Mouse (Mus musculus): ENCODE measurements at regions not wholly inside any gene's neighbourhood (a gene's known extent, or its start where the extent isn't known, plus 50 kb on each side); places are given as distances from the start of the nearest gene placed in this dataset.

DNA sequence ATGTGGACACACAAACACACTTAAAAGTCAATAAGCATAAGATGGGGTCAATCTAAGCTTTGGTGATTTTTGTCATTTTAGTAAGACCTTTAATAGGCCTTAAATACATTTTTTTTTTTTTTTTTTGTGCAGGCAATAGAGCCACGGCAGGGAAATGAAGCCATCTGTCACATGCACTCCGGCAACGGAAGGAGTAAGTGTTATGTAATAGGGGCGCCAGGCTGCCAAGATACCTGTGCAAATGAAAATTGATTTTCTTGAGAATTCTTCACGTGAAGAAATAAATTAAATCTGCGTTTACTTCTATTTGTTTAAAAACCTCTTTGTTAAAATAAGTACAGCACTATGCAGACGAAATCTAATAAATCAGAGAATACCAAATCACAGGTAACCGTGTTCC lies 54.6 kb upstream of the Card11 start:
- no peak for DNase-seq (ENCODE audit: extremely low spot score, low read depth, low spot score)

DNA sequence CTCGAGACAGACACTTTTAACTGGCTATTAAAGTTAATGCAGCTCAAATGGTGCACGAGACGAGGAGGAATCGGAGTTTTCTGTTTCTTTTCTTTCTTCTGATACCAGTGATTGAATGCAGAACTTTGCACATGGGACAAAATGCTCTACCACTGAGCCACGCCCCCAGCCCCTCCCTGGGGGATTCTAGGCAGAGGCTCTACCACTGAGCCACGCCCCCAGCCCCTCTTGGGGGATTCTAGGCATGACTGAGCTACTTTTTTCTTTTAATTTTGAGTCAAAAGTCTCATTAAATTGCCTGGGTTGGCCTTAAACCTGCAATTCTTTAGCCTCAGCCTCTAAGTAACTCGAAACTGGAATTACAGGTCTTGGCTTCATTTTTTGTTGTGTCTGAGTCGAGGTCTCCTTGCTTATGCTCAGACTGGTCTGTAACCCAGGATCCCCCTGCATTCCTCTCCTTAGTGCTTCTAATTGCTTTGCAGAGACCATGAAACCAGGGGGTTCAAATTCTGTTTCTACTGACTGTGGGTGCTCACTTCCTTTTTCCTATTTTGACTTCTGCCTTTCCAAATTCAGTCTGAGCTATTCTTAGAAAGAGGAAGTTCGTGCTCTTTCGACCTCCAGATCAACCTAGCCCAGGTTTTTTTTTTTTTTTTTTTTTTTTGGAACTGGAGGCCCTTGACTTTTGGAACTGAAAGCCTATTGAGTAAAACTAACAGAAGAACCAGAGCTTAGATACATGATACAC lies 55.4 kb upstream of the Card11 start:
- DNase-seq (ENCODE audit: extremely low spot score, low read depth, low spot score) = no peak

GRCm38 (mm10) chr5:141058141-141058540 lies 57.8 kb upstream of the Card11 start:
- DNase-seq (ENCODE audit: extremely low spot score, low read depth, low spot score) = no peak

GRCm38 (mm10) chr5:141058863-141059262 lies 58.5 kb upstream of the Card11 start:
- no peak for DNase-seq (ENCODE audit: extremely low spot score, low read depth, low spot score)

- no peak for DNase-seq (ENCODE audit: extremely low spot score, low read depth, low spot score)
Observed at GRCm38 (mm10) chr5:141062144-141062543, 61.8 kb upstream of the Card11 start.

GRCm38 (mm10) chr5:141067561-141067960 lies 67.2 kb upstream of the Card11 start:
- no peak for DNase-seq (ENCODE audit: extremely low spot score, low read depth, low spot score)

DNA sequence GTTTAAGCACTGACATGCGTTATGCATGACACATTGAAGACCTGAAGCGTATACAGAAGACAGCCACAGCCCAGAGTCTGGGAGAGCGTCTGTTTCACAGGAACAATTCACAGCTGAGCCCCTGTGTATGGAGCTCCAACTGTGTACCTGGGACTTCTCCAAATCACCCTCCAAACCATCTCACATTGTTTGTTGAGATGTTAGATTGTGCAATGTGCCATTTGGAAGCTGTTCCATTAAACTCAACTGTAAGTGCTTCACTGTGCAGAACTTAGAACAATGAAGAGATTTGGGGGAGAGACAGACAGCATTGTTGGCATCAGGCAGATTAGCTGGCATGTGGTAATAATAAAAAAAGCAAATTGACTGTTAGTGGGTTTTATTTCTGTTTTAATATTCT lies 74.1 kb upstream of the Card11 start:
- DNase-seq (ENCODE audit: extremely low spot score, low read depth, low spot score) = no peak

DNA sequence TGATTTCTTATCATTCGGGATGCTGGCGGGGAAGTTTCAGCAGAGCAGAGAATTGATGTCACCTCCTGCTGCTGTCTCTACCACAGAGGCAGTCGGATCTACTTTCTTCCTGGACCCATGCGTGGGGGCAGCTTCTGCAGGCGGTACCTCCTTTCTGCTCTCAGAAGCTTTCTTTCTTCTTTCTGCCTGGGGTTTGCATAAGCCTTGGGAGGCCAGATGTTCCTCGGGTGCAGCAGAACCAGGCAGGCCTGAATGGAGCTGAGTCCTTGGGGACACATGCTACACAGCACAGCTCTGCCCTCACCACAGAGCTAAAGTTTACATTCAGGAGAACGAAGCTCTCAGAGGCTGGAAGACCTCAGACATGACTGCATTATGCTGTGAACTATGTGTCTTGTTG lies 75.8 kb upstream of the Card11 start:
- DNase-seq (ENCODE audit: extremely low spot score, low read depth, low spot score) = no peak

DNA sequence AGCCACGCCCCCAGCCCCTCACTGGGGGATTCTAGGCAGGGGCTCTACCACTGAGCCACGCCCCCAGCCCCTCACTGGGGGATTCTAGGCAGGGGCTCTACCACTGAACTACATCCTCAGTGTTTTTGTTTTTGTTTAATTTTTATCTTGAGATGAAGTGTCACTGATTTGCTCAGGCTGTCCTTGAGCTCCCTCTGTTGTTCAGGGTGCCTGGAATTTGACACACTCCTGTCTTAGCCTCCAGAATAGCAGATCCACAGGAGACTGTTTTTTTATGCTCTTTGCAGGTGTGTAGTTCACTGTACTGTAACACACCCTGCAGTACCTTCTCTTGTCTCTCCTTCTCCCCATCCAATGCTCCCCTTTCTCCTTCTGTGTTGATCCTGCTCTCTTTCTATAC lies 76.6 kb upstream of the Card11 start:
- DNase-seq (ENCODE audit: extremely low spot score, low read depth, low spot score) = no peak

GRCm38 (mm10) chr5:141080896-141081295 lies 80.5 kb upstream of the Card11 start:
- no peak for DNase-seq (ENCODE audit: extremely low spot score, low read depth, low spot score)

- no peak for DNase-seq (ENCODE audit: extremely low spot score, low read depth, low spot score)
Observed at GRCm38 (mm10) chr5:141084056-141084730, 83.8 kb upstream of the Card11 start.

GRCm38 (mm10) chr5:141084746-141085145 lies 84.4 kb upstream of the Card11 start:
- no peak for DNase-seq (ENCODE audit: extremely low spot score, low read depth, low spot score)

DNA sequence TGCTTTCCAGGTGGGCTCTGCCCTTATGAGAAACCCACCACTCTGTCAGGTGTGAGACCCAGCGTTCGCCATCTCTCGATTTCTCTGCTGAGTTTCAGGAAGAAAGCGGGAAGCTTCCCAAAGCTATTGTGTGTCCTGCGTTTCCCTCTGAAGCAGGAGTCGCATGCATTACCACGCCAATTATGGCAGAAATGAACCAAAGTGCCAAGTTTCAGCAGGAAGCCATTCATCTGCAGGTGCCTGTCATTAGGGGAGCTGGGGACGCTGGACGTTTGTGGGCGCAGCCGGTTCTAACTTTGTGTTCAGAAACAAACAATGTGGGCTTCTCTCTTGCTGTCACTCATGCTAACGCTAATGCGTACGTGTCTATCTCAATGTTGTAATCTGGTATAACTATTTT lies 91.3 kb upstream of the Card11 start:
- no peak for DNase-seq (ENCODE audit: extremely low spot score, low read depth, low spot score)

GRCm38 (mm10) chr5:141093641-141094040 lies 93.3 kb upstream of the Card11 start:
- no peak for DNase-seq (ENCODE audit: extremely low spot score, low read depth, low spot score)

DNA sequence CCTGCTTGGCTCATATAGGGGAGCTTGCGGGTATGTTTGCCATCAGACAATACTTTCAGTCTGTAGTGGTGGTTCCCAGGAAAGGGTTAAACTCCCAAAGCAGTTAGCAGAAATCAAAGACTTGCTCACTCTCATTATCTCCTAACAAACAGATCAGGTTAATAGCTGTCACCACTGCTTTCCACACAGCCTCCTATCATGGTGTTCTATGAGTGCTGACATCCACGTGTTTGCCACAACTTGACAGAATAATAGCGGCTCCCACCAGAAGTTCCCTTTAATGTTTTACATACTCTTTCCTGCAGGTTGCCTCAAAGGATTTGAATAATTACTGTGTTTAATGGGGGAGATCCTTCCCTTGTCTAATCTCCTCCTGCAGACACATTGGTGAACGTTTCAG lies 97.5 kb upstream of the Card11 start:
- DNase-seq (ENCODE audit: extremely low spot score, low read depth, low spot score) = no peak

- no peak for DNase-seq (ENCODE audit: extremely low spot score, low read depth, low spot score)
Observed at GRCm38 (mm10) chr5:141111666-141112065, 111.3 kb upstream of the Card11 start.

DNA sequence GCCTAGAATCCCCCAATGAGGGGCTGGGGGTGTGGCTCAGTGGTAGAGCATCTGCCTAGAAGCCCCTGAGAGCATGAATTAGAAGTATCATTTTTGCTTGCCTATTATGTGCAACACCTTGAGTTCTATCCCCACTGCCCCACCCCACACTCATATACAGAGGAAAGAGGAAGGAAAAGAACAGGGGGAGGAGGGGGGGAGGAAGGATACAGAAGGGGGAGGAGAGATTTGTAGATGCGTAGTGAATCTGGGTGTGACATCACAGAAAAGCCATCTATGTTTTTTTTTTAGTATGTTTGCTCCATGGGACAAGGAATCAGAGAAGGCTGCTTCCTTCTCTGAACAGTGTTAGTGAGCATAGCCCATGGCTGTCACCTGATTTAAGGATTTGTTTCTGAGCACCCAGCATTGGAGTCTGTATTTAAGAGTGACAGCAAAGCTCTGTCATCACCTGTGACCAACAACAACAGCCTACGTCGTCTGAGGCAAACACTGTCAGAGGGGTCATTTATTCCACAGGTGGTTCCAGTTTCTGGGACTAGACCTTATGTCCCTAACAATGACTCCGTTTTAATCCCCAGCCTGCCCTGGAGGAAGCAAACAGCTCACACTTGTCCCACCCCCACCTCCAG lies 115.0 kb upstream of the Card11 start:
- DNase-seq (ENCODE audit: extremely low spot score, low read depth, low spot score) = no peak

- no peak for DNase-seq (ENCODE audit: extremely low spot score, low read depth, low spot score)
Observed at GRCm38 (mm10) chr5:141115963-141116362, 115.6 kb upstream of the Card11 start.

GRCm38 (mm10) chr5:141125870-141126269 lies 115.4 kb upstream of the Sdk1 start:
- no peak for DNase-seq (ENCODE audit: extremely low spot score, low read depth, low spot score)

- no peak for DNase-seq (ENCODE audit: extremely low spot score, low read depth, low spot score)
Observed at GRCm38 (mm10) chr5:141126536-141126935, 114.8 kb upstream of the Sdk1 start.

- no peak for DNase-seq (ENCODE audit: extremely low spot score, low read depth, low spot score)
Observed at GRCm38 (mm10) chr5:141131036-141131435, 110.3 kb upstream of the Sdk1 start.

- no peak for DNase-seq (ENCODE audit: extremely low spot score, low read depth, low spot score)
Observed at GRCm38 (mm10) chr5:141131906-141132305, 109.4 kb upstream of the Sdk1 start.
